ENCODE assay signal across 25 mouse cellular contexts in genomic region chr16:50158546-50158945, GRCm38 (mm10).
DNase-seq lines count a peak whose midpoint lies in the region; ATAC-seq and TF ChIP-seq lines count a peak whose summit lies in the region.
"Had no signal": no experiment of that assay in that cellular context is flagged by ENCODE, and none has a peak within 500 bp of the region (broad histone marks: within the 10 kb centered on the region; RNA-seq: fewer than 3 reads in every experiment).

No protein-coding gene starts in this region.

- no peaks in the 10 kb centered on the region for H3K36me3 ChIP-seq in intestine, embryonic 14.5 days (ENCODE audit: control insufficient read depth, insufficient read depth, low read length)
- no peaks in the 10 kb centered on the region for H3K36me3 ChIP-seq in intestine, postnatal 0 days (ENCODE audit: control insufficient read depth, insufficient read depth)
- H3K36me3 ChIP-seq: embryonic facial prominence, embryonic 13.5 days; embryonic facial prominence, embryonic 15.5 days; forebrain, embryonic 10.5 days; forebrain, embryonic 12.5 days; G1E had no signal

- H3K4me1 ChIP-seq in intestine, embryonic 14.5 days (replicated peaks; ENCODE audit: control insufficient read depth, insufficient read depth, low read length) = no peaks in the 10 kb centered on the region
- no peaks in the 10 kb centered on the region for H3K4me1 ChIP-seq in intestine, postnatal 0 days (replicated peaks; ENCODE audit: control insufficient read depth, insufficient read depth, low read length)
- H3K4me1 ChIP-seq: embryonic facial prominence, embryonic 15.5 days; forebrain, embryonic 12.5 days had no signal

- ATAC-seq in intestine, embryonic 14.5 days (replicated peaks; ENCODE audit: low FRiP score, low TSS enrichment, low read depth) = no peak
- no peak for ATAC-seq in intestine, postnatal 0 days
- ATAC-seq: CD4-positive, CD25-positive, alpha-beta regulatory T cell, adult 4 months; forebrain, embryonic 14.5 days; forebrain, embryonic 16.5 days had no signal

- H3K27ac ChIP-seq in intestine, embryonic 14.5 days (ENCODE audit: low read depth) = no peak overlapping the region
- H3K27ac ChIP-seq in intestine, postnatal 0 days (ENCODE audit: low read depth, low read length) = no peak overlapping the region
- H3K27ac ChIP-seq: embryonic facial prominence, embryonic 13.5 days; embryonic facial prominence, embryonic 15.5 days; forebrain, embryonic 10.5 days; forebrain, embryonic 12.5 days had no signal

- H3K27me3 ChIP-seq in intestine, embryonic 14.5 days (replicated peaks; ENCODE audit: control insufficient read depth, insufficient read depth, low read length) = no peaks in the 10 kb centered on the region
- no peaks in the 10 kb centered on the region for H3K27me3 ChIP-seq in intestine, postnatal 0 days (replicated peaks; ENCODE audit: control insufficient read depth, insufficient read depth, low read length)
- H3K27me3 ChIP-seq: CH12.LX; embryonic facial prominence, embryonic 13.5 days; embryonic facial prominence, embryonic 15.5 days; forebrain, embryonic 12.5 days had no signal

- WGBS in intestine, embryonic 14.5 days = 80% methylated on average over 5 of the region's 5 CpGs
- 87% methylated on average over 5 of the region's 5 CpGs for WGBS in intestine, postnatal 0 days

- DNase-seq in cerebellum, postnatal 10 days = peak; percentile 53 to 62
- DNase-seq in cerebellum, adult 9-10 months = no peak
- peak; percentile 41 for DNase-seq in heart, adult 11 months
- no peak for DNase-seq in heart, adult 9 months (ENCODE audit: low spot score in 2 of 2)
- peak; percentile 20 for DNase-seq in intestine, embryonic 14.5 days (ENCODE audit: low spot score)
- DNase-seq: adrenal gland, adult 2 months; adrenal gland, postnatal 10 days; adrenal gland, postnatal 25 days; B cell, adult 2 months; cerebellum, adult 11-12 months; cerebellum, adult 2 months; cerebellum, adult 9-11 months; cerebellum, postnatal 36 days; embryo, embryonic 11 days had no signal

- H3K4me3 ChIP-seq in intestine, embryonic 14.5 days (ENCODE audit: low read depth, low read length) = no peak overlapping the region
- H3K4me3 ChIP-seq in intestine, postnatal 0 days (ENCODE audit: low read depth, low read length) = no peak overlapping the region
- H3K4me3 ChIP-seq: embryonic facial prominence, embryonic 13.5 days; embryonic facial prominence, embryonic 15.5 days; erythroblast, embryonic 14.5 days; forebrain, embryonic 10.5 days; forebrain, embryonic 12.5 days had no signal

- H3K9me3 ChIP-seq in intestine, embryonic 14.5 days (ENCODE audit: control insufficient read depth, low read length) = no peaks in the 10 kb centered on the region
- 0 out of 2 replicates have a peak, but pooled peaks cover 2% of the 10 kb centered on the region for H3K9me3 ChIP-seq in intestine, postnatal 0 days (ENCODE audit: control insufficient read depth)
- H3K9me3 ChIP-seq: embryonic facial prominence, embryonic 13.5 days; embryonic facial prominence, embryonic 15.5 days; forebrain, embryonic 10.5 days had no signal

- TF ChIP-seq CTCF in intestine, postnatal 0 days (IDR thresholded peaks at IDR 0.05; ENCODE audit: low read depth) = no peak

- no peak overlapping the region for H3K9ac ChIP-seq in intestine, embryonic 14.5 days (ENCODE audit: low read length)
- H3K9ac ChIP-seq in intestine, postnatal 0 days (ENCODE audit: low read depth, low read length) = no peak overlapping the region
- H3K9ac ChIP-seq: embryonic facial prominence, embryonic 13.5 days; embryonic facial prominence, embryonic 15.5 days; forebrain, embryonic 12.5 days had no signal

- H3K4me2 ChIP-seq in intestine, embryonic 14.5 days (ENCODE audit: low read length) = no peak overlapping the region
- no peak overlapping the region for H3K4me2 ChIP-seq in intestine, postnatal 0 days (replicated peaks; ENCODE audit: low read depth)
- H3K4me2 ChIP-seq: embryonic facial prominence, embryonic 13.5 days; embryonic facial prominence, embryonic 15.5 days; forebrain, embryonic 12.5 days had no signal

Comparison
In these comparisons a context has a peak if more than half of its experiments do, and no peak if none do; other contexts are left out.
1. DNase-seq: peak in cerebellum, postnatal 10 days (2 of 2), heart, adult 11 months (single experiment) and intestine, embryonic 14.5 days (single experiment); none in cerebellum, adult 9-10 months (single experiment) and heart, adult 9 months (0 of 2).